Mouse (Mus musculus): ENCODE results near the gene Camk1d.

The Camk1d gene

DNA sequence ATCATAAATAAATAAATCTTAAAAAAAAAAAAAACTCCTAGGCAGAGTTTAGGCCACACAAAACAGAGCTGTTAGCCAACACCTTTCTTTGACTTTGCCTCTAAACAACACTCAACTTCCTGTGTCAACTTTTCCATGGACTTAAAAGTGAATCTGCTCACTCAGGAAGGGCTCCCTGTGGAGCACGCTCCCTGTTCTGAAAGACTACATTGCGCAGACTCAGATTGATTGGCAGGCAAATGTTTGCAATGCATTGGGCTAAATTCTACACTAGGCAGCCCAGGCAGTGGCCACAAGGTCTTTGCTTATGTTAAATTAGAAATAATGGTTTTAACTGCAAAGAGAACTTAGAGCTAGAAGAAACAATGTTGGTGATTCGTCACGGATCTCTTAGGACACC is 45.4 kb downstream of the Camk1d start:
- DNase-seq (ENCODE audit: low read depth in 1 of 2, low spot score in 2 of 2), result no peak

DNA sequence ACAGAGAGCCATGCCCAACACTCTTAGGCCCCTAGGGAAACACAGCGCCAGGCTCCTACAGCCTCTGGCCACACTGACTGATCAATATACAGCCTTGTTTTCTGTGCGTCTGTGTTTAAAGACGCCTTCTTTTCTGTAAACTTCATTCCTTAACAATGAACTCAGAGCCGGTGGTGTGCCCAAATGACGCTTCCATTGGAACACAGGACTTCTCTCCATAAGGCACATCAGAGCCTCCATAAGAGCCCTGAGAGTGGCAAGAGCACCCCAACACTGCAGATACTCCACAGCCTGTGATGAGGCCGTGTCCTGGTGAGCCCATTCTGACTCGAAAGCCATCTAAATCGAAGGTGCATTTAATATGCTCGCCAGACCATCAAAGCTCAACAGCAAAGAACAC is 50.8 kb downstream of the Camk1d start:
- no peak for DNase-seq (ENCODE audit: low read depth in 1 of 2, low spot score in 2 of 2)

DNA sequence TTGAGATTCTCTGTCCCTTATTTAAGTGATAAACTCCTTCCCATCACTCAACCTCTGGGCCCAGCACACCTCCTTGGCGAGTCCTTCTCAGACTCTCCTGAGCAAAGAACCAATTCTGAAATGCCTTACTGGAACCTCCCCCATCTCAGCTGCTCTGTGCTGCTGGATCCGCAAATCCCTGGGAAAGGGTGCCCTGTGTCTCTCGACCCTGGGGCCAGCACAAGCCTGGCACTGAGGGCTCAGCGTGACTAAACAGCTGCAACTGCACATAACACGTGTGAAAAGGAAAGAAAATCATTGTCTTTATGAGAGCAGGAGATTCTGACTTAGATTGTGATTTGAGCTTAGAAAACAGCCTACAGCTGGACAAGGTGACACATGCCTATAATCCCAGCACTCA is 52.4 kb downstream of the Camk1d start:
- DNase-seq (ENCODE audit: low read depth in 1 of 2, low spot score in 2 of 2), result no peak

- DNase-seq (ENCODE audit: low read depth in 1 of 2, low spot score in 2 of 2), result no peak
Observed at GRCm38 (mm10) chr2:5658000-5658399, 56.3 kb downstream of the Camk1d start.

- DNase-seq (ENCODE audit: low read depth in 1 of 2, low spot score in 2 of 2), result no peak
Observed at GRCm38 (mm10) chr2:5656326-5656725, 58.0 kb downstream of the Camk1d start.

- DNase-seq (ENCODE audit: low read depth in 1 of 2, low spot score in 2 of 2), result no peak
Observed at GRCm38 (mm10) chr2:5652071-5652470, 62.2 kb downstream of the Camk1d start.

DNA sequence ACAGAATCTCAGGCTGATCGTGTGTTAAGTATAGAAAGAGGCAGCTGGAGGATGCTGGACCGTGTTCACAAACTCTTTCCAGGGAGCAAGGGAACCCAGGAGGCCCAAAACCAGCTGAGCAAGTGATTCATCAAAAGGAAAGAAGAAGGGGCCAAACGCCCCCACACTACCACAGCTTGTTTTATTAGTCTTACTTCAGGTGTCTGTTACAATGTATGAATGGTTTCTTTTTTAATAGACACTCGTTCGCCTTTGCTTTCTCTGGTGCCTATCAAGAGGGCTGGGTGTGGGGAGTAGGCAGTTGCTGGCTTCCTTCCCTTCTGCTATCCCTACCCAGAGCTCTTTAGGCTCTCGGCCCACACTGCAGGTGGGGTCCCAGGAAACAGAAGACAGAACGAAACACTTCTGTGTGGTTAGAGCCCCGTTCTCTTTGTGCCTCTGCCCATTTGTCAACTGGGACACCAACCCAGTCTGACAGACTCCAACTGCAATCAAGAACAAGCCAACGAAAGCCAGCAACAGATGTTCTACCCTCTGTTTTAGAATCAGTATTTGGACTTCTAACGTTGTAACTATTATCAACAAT is 62.9 kb downstream of the Camk1d start:
- no peak for DNase-seq (ENCODE audit: low read depth in 1 of 2, low spot score in 2 of 2)

DNA sequence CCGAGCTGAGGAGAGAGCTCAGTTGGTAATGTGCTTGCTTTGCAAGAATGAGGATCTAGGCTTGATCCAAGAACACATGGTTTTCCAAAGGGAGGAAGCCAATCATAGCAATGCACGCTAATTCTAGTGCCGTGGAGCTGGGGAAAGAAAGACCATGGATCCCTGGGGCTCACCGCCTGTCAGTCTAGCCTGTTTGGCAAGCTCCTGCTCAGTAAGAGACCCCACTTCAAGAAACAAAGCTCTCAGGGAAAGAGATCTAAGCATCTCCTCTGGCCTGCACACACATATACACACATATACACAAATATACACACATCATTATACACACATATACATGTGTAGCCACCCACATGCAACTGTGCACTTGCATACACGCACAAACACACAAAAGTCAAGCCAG is 65.1 kb downstream of the Camk1d start:
- DNase-seq (ENCODE audit: low read depth in 1 of 2, low spot score in 2 of 2), result no peak

DNA sequence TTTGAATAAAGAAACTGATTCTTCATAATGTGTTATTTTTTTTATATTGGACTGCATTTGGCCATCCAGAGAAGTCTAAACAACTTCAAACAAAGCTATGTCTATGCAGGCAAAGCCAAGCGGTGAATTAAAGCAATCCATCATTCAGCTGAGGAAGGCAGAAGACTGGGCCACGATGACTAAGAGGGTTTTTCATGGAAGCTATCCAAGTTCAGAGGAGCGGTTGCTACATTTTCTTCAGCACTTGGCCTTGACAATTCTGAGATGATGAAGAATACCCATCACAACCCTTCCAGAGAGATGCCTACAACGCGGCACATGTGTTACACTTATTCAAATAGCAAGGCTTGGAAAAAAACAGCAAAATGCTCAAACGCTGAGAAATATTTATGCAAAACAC is 65.6 kb downstream of the Camk1d start:
- DNase-seq (ENCODE audit: low read depth in 1 of 2, low spot score in 2 of 2), result no peak

DNA sequence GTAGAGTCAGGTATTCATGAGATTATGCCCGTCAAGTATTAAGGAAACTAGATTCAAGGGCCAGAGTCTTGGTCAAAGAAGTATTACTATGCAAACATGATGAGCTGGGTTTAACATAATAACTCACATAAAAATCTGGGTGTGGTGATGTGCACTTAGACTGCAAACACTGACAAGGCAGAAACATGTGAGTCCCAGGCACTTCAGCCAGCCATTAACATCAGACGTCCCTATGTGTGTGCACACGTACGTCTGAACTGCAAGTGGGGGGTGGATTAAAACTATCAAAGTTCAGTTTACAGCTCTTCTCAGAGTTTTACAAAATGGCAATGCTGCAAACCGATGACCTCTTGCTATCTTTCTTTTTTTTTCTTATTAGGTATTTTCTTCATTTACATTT is 68.0 kb downstream of the Camk1d start:
- no peak for DNase-seq (ENCODE audit: low read depth in 1 of 2, low spot score in 2 of 2)

DNA sequence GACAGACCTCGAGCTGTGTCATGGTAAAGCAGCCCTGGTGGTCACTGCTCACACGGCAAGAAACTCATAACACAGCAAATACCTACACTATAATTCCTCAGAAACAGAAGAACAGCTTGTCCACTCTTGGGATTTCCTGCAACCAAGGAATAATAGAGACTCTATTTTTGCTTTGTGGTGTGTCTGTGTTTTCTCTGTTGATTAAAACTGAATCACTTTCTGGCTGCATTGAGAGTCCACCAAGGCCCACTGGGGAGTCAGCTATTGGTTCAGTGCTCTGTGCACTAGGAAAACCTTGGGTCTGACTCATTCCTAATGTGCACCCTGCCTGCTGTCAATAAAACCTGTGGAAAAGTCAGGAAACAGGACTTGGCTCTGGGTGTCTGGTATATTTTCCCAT is 68.7 kb downstream of the Camk1d start:
- no peak for DNase-seq (ENCODE audit: low read depth in 1 of 2, low spot score in 2 of 2)

DNA sequence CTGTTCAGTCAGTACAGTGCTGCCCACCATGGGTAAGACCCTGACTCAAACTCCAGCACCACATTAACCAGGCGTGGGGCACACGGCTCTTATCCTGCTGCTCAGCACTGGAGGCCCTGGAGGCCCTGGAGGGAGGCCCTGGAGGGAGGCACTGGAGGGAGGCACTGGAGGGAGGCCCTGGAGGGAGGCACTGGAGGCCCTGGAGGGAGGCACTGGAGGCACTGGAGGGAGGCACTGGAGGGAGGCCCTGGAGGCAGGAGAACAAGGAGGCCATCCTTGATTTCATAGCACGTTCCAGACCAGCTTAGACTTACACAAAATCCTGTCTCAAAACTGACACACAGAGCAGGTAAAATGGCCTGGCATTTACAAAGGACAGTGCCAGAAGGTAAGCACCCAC is 70.4 kb downstream of the Camk1d start:
- no peak for DNase-seq (ENCODE audit: low read depth in 1 of 2, low spot score in 2 of 2)

DNA sequence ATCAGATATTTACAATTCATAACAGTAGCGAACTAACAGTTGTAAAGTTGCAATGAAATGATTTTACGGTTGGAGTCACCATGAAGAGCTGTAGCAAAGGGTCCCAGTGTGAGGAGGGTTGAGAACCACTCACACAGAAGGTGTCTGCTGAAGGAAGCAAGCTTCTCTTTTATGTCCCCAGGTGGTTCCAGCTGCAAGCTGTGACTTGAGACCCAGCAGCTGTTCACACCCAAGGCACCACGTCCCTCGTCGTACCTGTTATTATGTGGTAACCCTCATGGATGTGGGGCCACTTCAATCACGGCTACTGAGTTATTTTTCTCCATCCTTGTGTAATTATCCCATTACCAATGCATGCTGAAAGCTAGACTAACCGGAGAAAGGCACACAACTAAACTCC is 71.1 kb downstream of the Camk1d start:
- DNase-seq (ENCODE audit: low read depth in 1 of 2, low spot score in 2 of 2), result no peak

GRCm38 (mm10) chr2:5642624-5643023 is 71.7 kb downstream of the Camk1d start:
- no peak for DNase-seq (ENCODE audit: low read depth in 1 of 2, low spot score in 2 of 2)

GRCm38 (mm10) chr2:5641678-5642077 is 72.6 kb downstream of the Camk1d start:
- DNase-seq (ENCODE audit: low read depth in 1 of 2, low spot score in 2 of 2), result no peak

DNA sequence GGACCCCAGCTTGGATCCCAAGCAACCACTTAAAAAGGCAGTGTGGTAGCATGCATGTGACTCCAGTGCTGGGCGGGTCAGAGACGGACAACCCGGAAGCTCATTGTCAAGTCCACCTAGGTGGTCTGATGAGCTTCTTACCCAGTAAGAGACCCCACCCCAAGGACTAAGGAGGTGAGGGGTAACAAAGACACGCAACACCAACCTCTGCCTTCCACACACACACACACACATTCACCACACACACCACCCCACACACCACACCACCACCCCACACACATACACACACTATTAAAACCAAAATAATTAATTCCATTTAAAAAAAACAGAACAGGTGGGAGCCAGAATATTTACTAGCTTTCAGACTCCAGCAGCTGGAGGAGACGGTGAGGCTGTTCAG is 73.7 kb downstream of the Camk1d start:
- DNase-seq (ENCODE audit: low read depth in 1 of 2, low spot score in 2 of 2), result no peak

DNA sequence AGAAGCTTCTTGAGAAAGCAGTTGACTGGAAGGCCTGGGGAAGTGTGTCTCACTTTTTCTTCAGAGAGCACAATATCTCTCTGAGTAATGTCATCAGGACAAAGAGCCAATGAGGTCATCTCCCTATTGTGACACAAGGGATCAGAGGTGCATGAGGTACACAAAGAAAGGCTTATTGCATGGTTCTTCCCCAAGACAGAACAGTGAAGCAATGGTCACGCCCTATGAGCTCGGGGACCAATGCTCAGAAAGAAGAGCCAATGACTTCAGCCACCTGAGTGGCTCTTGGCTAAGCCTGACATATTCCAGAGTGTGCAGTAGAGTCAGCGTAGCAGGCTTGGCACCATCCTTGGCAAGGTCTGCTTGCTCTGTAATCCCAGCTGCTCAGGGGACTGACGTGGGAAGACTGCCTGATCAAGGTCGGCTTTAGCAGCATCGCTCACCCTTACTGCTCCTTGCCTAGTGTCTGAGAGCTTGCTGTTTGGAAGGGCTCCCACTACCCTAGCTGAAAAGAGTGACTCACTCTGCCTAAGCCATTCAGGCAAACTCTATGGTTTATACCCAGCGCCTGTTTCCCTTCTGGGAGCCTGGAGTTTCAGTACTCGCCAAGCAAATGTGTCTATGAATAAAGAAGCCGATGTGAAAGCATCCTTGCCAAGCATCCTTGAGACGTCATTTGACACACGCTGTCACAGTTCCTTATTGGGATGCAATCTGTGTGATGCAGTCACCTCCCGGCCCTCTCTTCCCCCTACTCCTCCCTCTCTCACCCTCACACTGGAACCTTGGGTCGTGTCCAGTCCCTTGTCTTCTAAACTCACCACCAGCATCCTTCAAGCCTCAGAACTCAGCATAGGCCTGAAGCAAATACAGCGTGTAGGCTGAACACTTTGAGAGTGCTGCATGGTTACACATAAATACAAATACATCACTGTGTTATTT is 77.2 kb downstream of the Camk1d start:
- DNase-seq (ENCODE audit: low read depth in 1 of 2, low spot score in 2 of 2), result no peak

- DNase-seq (ENCODE audit: low read depth in 1 of 2, low spot score in 2 of 2), result no peak
Observed at GRCm38 (mm10) chr2:5632355-5632684, 82.0 kb downstream of the Camk1d start.

DNA sequence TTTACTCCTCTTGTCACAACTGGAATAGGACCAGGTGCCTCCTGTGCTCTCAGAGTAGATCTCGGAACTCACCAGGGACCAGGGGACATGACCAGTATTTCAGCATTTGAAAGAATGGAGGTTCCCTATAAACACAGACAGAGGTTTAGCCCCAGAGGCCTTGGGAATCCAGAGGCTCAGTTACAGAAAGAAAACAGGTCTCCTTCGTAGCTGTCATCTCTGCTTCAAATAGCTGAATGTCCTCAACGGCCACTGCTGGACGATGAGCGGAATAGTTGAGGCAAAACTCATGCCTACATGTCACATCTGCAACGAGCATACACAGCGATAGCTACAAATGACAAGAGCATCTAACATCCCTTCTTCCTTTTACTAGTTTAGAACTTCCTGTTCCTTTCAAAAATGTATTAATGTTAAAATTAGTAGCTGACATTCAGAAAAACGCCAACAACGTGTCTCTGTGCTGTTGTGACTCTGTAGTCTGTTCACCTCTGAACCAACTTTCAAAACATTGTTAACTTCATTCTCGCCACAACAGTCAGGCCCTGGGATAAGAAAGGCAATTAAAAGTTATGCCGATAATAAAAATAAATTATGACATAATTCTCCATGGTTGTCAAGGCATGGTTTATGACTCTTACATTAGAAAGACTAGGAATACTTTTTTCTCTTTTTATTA is 82.5 kb downstream of the Camk1d start:
- no peak for DNase-seq (ENCODE audit: low read depth in 1 of 2, low spot score in 2 of 2)

GRCm38 (mm10) chr2:5630710-5631109 is 83.6 kb downstream of the Camk1d start:
- no peak for DNase-seq (ENCODE audit: low read depth in 1 of 2, low spot score in 2 of 2)

DNA sequence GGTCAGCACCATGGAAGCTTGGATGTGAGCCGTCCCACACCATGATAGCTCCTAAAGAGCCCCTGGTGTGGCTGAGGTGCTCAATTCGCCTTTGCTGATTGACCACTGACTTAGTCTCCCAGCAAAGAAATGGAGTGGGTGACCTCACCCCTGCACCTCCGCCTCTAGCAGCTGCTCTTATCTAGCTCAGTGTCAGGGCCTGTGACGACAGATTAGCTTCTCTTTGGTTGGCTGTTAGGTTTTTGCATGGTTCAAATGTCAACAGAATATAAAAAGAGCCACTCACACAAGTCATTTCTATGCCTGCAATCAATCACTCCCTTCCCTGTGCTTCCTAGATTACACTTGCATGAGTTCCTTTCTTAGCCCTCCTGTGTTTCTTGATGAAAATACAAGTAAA is 89.9 kb downstream of the Camk1d start:
- DNase-seq (ENCODE audit: low read depth in 1 of 2, low spot score in 2 of 2), result no peak

DNA sequence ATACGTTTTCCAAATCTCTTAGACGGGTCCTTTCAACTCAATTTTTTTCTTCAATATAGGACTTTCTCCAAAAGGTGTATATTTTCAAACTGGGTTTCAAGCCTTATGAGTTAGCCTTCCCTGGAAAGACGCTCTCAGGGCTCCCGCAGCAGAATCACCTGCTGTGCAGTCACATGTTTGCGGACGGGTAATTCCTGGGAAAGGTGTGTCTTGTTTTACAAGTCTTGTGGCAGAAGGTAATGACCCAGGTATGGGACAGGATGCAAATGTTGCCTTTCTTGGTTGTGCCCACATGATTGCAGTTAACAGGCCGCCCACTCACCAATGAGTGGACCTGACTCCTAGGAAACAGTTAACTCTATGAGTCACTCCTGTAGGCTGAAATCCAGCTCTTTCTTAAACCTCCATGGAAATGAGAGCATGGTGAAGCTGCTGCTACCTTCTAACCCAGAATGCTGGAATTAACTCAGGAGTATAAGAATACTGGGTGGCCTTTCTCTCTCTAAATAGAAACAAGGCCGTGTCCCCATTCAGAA is 95.9 kb downstream of the Camk1d start:
- DNase-seq (ENCODE audit: low read depth in 1 of 2, low spot score in 2 of 2), result no peak
